Mouse (Mus musculus): ENCODE data around the gene Nfia.

The Nfia gene

GRCm38 (mm10) chr4:97814515-97814914 is 42.0 kb downstream of the Nfia start:
- no peak for DNase-seq (ENCODE audit: extremely low spot score, low spot score)

- DNase-seq (ENCODE audit: extremely low spot score, low spot score): no peak
Measured at GRCm38 (mm10) chr4:97816001-97816400, 43.5 kb downstream of the Nfia start.

- no peak for DNase-seq (ENCODE audit: extremely low spot score, low spot score)
Measured at GRCm38 (mm10) chr4:97816753-97817152, 44.2 kb downstream of the Nfia start.

- no peak for DNase-seq (ENCODE audit: extremely low spot score, low spot score)
Measured at GRCm38 (mm10) chr4:97817741-97818140, 45.2 kb downstream of the Nfia start.

- no peak for DNase-seq (ENCODE audit: extremely low spot score, low spot score)
Measured at GRCm38 (mm10) chr4:97818498-97818897, 46.0 kb downstream of the Nfia start.

- DNase-seq (ENCODE audit: extremely low spot score, low spot score): no peak
Measured at GRCm38 (mm10) chr4:97819101-97819500, 46.6 kb downstream of the Nfia start.

- no peak for DNase-seq (ENCODE audit: extremely low spot score, low spot score)
Measured at GRCm38 (mm10) chr4:97820474-97821259, 48.1 kb downstream of the Nfia start.

- no peak for DNase-seq (ENCODE audit: extremely low spot score, low spot score)
Measured at GRCm38 (mm10) chr4:97821556-97822251, 49.2 kb downstream of the Nfia start.

- no peak for DNase-seq (ENCODE audit: extremely low spot score, low spot score)
Measured at GRCm38 (mm10) chr4:97823512-97823911, 51.0 kb downstream of the Nfia start.

GRCm38 (mm10) chr4:97824451-97824850 is 51.9 kb downstream of the Nfia start:
- no peak for DNase-seq (ENCODE audit: extremely low spot score, low spot score)

- no peak for DNase-seq (ENCODE audit: extremely low spot score, low spot score)
Measured at GRCm38 (mm10) chr4:97825432-97825831, 52.9 kb downstream of the Nfia start.

GRCm38 (mm10) chr4:97825841-97826240 is 53.3 kb downstream of the Nfia start:
- no peak for DNase-seq (ENCODE audit: extremely low spot score, low spot score)

- no peak for DNase-seq (ENCODE audit: extremely low spot score, low spot score)
Measured at GRCm38 (mm10) chr4:97827115-97827514, 54.6 kb downstream of the Nfia start.

- no peak for DNase-seq (ENCODE audit: extremely low spot score, low spot score)
Measured at GRCm38 (mm10) chr4:97828579-97828978, 56.0 kb downstream of the Nfia start.

- no peak for DNase-seq (ENCODE audit: extremely low spot score, low spot score)
Measured at GRCm38 (mm10) chr4:97829336-97830050, 57.0 kb downstream of the Nfia start.

- no peak for DNase-seq (ENCODE audit: extremely low spot score, low spot score)
Measured at GRCm38 (mm10) chr4:97830051-97830853, 57.7 kb downstream of the Nfia start.

GRCm38 (mm10) chr4:97830935-97831608 is 58.5 kb downstream of the Nfia start:
- DNase-seq (ENCODE audit: extremely low spot score, low spot score): no peak

- DNase-seq (ENCODE audit: extremely low spot score, low spot score): no peak
Measured at GRCm38 (mm10) chr4:97831611-97832278, 59.2 kb downstream of the Nfia start.

- no peak for DNase-seq (ENCODE audit: extremely low spot score, low spot score)
Measured at GRCm38 (mm10) chr4:97832279-97832640, 59.7 kb downstream of the Nfia start.

- DNase-seq (ENCODE audit: extremely low spot score, low spot score): no peak
Measured at GRCm38 (mm10) chr4:97836812-97837211, 64.3 kb downstream of the Nfia start.
